Mouse (Mus musculus) right cerebral cortex, postnatal 4 days (tissue): ENCODE measurements at regions not wholly inside any gene's neighbourhood (a gene's known extent, or its start where the extent isn't known, plus 50 kb on each side); places are given as distances from the start of the nearest gene placed in this dataset.
"Not testable (repeated sequence)": the region's sequence is repeated elsewhere in the genome, so short reads cannot be mapped to it uniquely, and the experiment has no call there.

ENCODE experiments used
- DNase-seq: peaks from one replicate; pipeline ENCODE4 v3.0.0-alpha.2; 2022

- DNase-seq, result no peak
Observed at GRCm38 (mm10) chr5:78075203-78075602, 667.4 kb upstream of the Igfbp7 start.

GRCm38 (mm10) chr5:78032554-78033250, 624.9 kb upstream of the Igfbp7 start:
- DNase-seq, result no peak

- DNase-seq, result no peak
Observed at GRCm38 (mm10) chr5:78017523-78017922, 609.7 kb upstream of the Igfbp7 start.

- DNase-seq, result no peak
Observed at GRCm38 (mm10) chr5:77986449-77987047, 578.7 kb upstream of the Igfbp7 start.

GRCm38 (mm10) chr5:77985269-77985668, 577.4 kb upstream of the Igfbp7 start:
- DNase-seq, result no peak

- DNase-seq, result not testable (repeated sequence)
Observed at GRCm38 (mm10) chr5:77940021-77940420, 532.2 kb upstream of the Igfbp7 start.

- no peak for DNase-seq
Observed at GRCm38 (mm10) chr5:77931874-77932273, 524.0 kb upstream of the Igfbp7 start.

GRCm38 (mm10) chr5:77921186-77921585, 513.3 kb upstream of the Igfbp7 start:
- no peak for DNase-seq

GRCm38 (mm10) chr5:77917086-77917676, 509.3 kb upstream of the Igfbp7 start:
- no peak for DNase-seq

- no peak for DNase-seq
Observed at GRCm38 (mm10) chr5:77916375-77916774, 508.5 kb upstream of the Igfbp7 start.

- no peak for DNase-seq
Observed at GRCm38 (mm10) chr5:77909218-77909617, 501.4 kb upstream of the Igfbp7 start.

- DNase-seq, result not testable (repeated sequence)
Observed at GRCm38 (mm10) chr5:77892024-77892423, 484.2 kb upstream of the Igfbp7 start.

GRCm38 (mm10) chr5:77888534-77888933, 480.7 kb upstream of the Igfbp7 start:
- peak; percentile 47 for DNase-seq

GRCm38 (mm10) chr5:77871403-77871802, 463.6 kb upstream of the Igfbp7 start:
- DNase-seq, result no peak

- no peak for DNase-seq
Observed at GRCm38 (mm10) chr5:77865342-77865741, 457.5 kb upstream of the Igfbp7 start.

- DNase-seq, result no peak
Observed at GRCm38 (mm10) chr5:77855191-77855590, 447.4 kb upstream of the Igfbp7 start.

GRCm38 (mm10) chr5:77853999-77854784, 446.4 kb upstream of the Igfbp7 start:
- no peak for DNase-seq

GRCm38 (mm10) chr5:77851645-77852044, 443.8 kb upstream of the Igfbp7 start:
- no peak for DNase-seq

- no peak for DNase-seq
Observed at GRCm38 (mm10) chr5:77838186-77839097, 430.6 kb upstream of the Igfbp7 start.

GRCm38 (mm10) chr5:77827971-77828370, 420.1 kb upstream of the Igfbp7 start:
- no peak for DNase-seq

- no peak for DNase-seq
Observed at GRCm38 (mm10) chr5:77826063-77826462, 418.2 kb upstream of the Igfbp7 start.

- DNase-seq, result no peak
Observed at GRCm38 (mm10) chr5:77816759-77817280, 409.0 kb upstream of the Igfbp7 start.
